Mouse (Mus musculus) ovary, postnatal 14 days (tissue): ENCODE measurements around the gene Hsp90ab1.

ENCODE experiments used
- DNase-seq: peaks from one replicate; pipeline ENCODE4 v3.0.0; 2022; ENCODE audit warnings: low spot score

Gene Hsp90ab1

DNA sequence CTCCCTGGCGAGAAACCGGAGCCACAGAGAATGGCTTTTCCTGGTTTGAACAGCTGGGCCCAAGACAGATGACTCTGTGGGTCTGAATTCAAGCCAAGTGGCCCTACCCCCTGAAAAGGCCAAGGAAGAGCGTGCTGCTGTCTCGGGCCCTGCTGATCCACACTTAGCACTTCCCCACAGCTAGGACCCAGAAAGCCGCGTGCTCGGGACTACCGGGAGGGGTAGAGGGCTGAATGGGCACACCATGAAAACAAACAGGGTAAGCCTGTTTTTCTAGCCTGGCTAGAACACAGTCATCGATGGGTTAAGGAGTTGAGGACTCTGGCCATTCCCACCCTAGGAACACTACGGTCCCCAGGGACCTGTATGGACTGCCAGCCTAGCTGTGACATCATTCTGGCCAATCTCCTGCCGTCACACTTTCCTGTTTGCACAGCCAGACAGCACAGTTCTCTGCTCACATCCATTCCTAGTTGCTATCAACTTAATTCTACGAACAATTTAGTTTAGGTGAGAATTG lies 7.9 kb upstream of the Hsp90ab1 start:
- no peak for DNase-seq

DNA sequence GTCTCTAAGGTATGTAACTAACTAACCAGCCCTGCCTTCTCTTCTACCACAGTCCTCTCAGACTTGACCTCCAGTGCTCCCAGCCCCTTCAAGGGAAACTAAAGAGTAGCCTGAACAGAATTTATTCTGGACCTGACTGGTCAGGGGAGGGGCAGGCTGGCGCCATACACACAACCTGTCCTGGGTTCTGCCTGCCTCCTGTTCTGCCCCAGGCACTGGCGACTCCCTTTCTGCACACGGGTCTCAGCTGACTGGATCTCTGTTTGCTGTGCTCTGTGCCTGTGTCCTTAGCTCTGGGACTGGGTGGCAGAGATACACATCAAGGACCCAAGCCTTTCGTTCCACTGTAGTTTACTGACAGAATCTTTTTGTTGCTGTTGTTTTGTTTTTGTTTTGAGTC lies 6.5 kb upstream of the Hsp90ab1 start:
- no peak for DNase-seq

DNA sequence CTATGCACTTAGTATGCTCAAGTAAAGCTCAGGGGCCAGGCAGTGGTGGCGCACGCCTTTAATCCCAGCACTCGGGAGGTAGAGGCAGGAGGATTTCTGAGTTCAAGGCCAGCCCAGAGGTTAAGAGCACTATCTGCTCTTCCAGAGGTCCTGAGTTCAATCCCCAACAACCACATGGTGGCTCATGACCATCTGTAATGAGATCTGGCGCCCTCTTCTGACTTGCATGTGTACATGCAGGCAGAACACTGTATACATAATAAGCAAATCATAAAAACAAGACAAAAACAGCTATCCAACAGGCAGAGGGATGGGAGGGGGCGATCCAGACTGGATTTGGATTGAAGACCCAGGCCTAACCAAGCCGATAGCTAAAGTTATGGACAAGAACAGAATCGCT lies 5.8 kb upstream of the Hsp90ab1 start:
- DNase-seq = no peak

GRCm38 (mm10) chr17:45578242-45578641 lies 5.2 kb upstream of the Hsp90ab1 start:
- DNase-seq = no peak

GRCm38 (mm10) chr17:45575123-45575897 lies 2.2 kb upstream of the Hsp90ab1 start:
- no peak for DNase-seq

DNA sequence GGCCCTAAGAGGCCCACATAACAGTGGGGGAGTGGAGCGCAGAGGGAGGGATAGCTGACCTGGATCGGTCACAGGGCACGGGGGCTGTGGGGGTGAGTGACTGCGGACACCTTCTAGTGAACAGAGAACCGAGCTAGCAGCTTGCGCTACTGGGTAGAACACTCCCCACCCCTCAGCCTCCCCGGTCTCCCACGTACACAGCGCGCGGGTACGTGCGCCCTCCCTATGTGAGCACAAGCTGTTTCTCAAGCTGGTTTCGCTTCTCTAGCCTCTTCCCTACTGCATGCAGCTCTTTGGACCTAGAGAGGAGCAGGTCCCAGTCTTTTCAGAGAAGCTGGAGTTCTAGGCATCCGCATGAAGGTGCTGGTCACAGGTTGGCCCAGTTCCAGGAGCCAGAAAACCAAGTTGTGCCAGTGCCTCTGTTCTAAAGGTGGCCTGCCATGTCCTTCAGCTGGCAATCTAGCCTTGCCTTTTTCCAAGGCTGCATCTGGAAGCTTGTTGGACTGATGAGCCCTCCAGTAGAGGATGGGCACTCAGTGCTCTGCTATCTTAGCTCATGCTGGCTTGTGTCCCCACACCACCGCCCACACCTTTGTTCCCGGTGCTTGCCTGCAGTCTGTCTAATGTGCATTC lies 1.2 kb upstream of the Hsp90ab1 start:
- peak; percentile 55 for DNase-seq

- DNase-seq = peak; percentile 96
These were observed 681 bp upstream of the Hsp90ab1 start for GRCm38 (mm10) chr17:45573780-45574123.

DNA sequence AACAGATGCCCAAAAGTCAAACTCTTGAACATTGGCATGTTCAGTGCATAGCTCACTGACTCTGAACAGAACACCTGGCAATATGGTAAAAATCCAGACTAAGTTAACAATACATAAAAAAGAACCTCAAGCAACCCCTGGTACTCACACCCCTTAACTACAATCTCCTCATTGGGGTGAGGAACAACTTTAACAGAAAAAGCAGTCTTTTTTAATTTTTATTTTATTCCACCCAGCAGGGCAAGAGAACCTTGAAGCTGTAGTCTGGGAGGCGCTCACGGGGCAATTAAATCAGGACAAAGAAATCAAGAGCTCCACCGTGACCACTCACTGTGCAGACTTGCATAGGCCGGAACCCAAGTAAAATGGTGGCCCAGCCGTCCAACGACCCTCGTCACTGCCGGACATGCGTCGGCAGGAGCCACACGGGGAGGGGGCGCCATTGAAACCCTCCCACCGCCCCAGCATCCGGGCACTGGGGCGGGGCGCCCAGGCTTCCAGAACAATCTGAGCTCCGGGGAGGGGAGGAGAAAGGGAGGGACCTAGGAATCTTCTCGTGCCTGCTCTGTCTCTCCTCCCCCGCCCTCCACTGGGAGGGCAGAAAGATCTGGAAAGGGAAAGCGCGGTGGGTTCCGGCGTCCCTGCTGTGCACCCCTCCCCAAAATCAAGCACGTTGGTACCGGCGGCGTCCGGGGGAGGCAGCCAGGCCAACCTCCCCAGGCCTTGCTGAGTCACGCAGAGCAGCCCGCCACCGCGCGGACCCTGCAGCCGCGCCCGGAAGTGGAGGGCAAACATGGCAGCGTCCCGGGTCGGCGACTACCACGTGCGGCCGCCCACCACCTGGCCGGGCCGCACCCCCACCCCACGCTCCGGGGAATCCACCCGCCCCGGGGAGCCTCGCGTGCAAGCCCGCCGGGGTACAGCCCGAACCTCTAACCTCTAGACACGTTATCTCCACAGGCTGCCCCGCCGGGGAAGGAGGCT lies 676 bp downstream of the Hsp90ab1 start:
- peak; percentile 54 for DNase-seq

DNA sequence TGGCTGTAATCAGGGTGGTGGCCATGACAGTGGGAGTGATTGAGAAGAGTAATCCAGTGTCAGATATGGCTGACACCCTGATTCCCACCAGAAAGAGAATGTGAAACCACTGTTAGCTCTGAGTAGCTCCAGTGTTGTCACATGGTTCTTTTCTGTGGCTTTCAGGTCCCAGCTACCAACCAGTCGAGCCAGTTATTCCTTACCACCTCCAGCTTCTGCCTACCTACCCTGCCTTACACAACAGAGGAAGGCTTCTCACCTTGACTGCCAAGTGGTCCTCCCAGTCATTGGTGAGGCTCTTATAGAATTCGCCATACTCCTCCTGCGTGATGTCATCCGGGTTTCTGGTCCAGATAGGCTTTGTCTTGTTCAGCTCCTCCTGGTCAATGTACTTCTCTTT lies 3.1 kb downstream of the Hsp90ab1 start:
- DNase-seq = no peak

- no peak for DNase-seq
These were observed 4.1 kb downstream of the Hsp90ab1 start for GRCm38 (mm10) chr17:45568990-45569389.

DNA sequence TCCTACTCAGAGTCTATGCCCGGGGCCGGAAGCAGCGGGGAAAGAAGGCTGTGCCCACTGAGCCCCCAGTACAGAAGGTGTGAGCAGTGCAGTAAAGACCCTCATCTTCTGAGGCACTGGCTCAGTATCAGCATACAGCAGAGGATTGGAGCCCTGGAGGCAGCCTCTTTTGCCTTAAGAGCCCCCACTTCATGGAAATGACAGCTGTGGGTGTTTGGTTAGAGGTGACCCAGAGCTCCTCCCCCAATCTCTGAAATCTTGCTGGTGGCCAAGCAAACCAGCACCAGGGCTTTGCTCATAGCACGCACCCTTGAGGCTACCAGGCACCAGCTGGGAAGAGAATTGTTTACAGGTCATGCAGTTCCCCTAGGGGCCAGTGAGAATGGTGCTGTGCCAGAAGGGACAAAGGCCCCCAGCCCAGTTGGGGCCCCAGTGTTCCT lies 5.9 kb downstream of the Hsp90ab1 start:
- no peak for DNase-seq

DNA sequence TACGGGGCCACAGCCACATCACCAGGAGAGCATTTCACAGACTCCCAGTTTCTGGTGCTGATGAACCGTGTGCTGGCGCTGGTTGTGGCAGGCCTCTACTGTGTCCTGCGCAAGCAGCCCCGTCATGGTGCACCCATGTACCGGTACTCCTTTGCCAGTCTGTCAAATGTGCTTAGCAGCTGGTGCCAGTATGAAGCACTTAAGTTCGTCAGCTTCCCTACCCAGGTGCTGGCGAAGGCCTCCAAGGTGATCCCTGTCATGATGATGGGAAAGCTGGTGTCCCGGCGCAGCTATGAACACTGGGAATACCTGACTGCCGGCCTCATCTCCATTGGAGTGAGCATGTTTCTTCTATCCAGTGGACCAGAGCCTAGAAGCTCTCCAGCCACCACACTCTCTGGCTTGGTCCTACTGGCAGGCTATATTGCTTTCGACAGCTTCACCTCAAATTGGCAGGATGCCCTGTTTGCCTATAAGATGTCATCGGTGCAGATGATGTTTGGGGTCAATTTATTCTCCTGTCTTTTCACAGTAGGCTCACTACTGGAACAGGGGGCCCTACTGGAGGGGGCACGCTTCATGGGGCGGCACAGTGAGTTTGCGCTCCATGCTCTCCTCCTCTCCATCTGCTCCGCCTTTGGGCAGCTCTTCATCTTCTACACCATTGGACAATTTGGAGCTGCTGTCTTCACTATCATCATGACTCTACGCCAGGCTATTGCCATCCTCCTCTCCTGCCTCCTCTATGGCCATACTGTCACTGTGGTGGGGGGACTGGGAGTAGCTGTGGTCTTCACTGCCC lies 6.5 kb downstream of the Hsp90ab1 start:
- no peak for DNase-seq

DNA sequence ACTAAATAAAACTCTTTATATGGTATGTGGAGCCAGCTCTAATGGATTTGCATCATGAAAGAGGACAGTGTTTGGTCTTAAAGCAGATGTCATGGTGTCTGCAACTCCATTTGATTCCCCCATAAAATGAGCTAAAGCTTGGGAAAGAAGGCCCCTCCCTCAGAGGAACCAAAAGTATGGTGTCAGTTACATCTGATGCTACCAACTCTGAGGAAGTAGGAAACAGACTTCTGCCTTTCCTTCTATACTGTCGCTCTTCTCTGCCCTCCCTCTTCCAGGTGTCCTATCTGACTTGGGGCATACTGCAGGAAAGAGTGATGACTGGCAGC lies 7.1 kb downstream of the Hsp90ab1 start:
- DNase-seq = no peak

- DNase-seq = no peak
These were observed 8.0 kb downstream of the Hsp90ab1 start for GRCm38 (mm10) chr17:45565103-45565502.

DNA sequence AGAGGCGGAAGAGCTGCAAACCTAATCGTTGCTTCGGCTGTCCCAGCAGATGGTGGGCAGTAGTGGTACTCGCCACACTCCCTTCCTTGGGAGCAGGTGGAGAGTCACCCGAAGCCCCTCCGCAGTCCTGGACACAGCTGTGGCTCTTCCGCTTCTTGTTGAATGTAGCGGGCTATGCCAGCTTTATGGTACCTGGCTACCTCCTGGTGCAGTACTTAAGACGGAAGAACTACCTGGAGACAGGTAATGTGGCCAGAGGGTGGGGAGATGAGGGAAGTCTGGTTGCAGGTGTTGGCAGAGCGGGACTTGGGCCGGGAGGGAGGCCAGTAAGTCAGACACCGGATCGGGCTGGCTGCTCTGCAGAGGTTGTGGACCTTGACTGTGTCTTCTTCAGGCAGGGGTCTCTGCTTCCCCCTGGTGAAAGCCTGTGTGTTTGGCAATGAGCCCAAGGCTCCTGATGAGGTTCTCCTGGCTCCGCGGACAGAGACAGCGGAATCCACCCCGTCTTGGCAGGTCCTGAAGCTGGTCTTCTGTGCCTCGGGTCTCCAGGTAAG lies 8.5 kb downstream of the Hsp90ab1 start:
- DNase-seq = no peak

DNA sequence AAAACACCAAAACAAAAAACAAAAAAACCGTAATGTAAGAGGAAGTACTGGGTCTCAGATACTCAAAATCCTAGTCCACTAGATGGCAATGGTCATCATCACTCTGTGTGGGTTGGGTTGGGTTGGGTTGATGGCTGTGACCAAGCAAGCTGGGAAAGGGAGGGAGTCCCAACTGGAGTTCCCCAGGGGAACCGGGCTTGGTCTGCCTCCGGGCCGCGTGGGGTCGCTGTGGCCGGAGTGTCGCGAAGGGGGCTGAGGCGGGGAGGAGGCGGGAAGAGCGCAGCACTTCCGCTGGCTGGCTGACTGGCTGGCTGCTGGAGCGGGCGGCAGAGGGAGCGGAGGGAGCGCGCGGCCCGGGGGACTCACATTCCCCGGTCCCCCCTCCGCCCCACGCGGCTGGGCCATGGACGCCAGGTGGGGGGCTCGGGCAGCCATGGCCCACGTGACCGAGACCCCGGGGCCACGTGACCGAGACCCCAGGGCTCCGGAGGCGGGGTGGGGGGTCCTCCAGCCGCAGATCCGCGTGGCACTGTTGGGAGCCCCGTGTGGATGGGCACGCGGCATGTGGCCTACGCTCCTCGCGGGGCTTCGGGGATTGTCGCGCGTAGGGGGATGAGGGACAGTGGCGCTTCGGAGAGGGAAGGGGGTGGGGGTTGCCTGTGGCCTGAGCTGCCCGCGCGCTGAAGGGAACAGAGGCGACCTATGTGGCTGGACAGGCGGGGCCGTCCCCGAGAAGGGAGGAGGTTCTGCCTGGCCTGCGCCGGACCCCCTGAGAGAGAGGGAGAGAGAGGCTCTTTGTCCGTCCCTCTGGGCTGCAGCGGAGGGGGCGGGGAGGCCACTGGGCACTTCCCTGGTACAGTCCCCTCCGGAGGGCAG lies 9.2 kb downstream of the Hsp90ab1 start, which contains the start of gene Slc35b2:
TSS of gene Slc35b2 (plus strand) at position 220 of the 876 bp plus-strand sequence.
- DNase-seq = peak; percentile 93

DNA sequence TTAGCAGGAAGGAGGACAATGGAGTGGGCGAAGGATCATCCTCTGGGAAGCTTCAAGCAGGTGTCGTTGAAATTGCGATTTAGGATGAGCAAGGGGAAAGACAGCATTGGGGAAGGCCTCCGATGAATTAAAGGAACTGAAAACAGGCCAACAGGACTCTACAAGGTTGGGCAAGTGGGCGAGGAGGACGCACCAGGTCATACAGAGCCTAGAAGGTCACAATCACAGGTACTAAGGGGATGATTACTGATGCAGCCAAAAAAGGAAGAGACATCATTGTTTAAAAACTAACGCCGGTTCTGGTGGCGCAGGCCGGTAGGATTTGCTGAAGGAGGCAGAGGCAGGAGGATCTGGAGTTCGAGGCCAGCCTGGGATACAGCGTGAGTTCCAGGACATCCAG lies 9.9 kb downstream of the Hsp90ab1 start:
- DNase-seq = no peak

- DNase-seq = no peak
These were observed 13.1 kb downstream of the Hsp90ab1 start for GRCm38 (mm10) chr17:45559732-45560525.
